ENCODE assay signal across 10 mouse cellular contexts in genomic region chrX:70363446-70363845, GRCm38 (mm10). TPM values are rescaled to one million over a fixed set of nuclear protein-coding genes. Genes with fewer than 3 reads are reported as not detected.
A peak's percentile ranks its signal among the peaks of the same experiment; 100 is the strongest.
DNase-seq lines count a peak whose midpoint lies in the region; ATAC-seq lines count a peak whose summit lies in the region.
"Had no signal": no experiment of that assay in that cellular context is flagged by ENCODE, and none has a peak within 500 bp of the region (broad histone marks: within the 10 kb centered on the region; RNA-seq: fewer than 3 reads in every experiment).

No protein-coding gene starts in this region.

- WGBS in kidney, embryonic 16.5 days = 82% methylated on average over 5 of the region's 5 CpGs
- WGBS in hindbrain, embryonic 12.5 days = 92% methylated on average over 5 of the region's 5 CpGs
- 91% methylated on average over 5 of the region's 5 CpGs for WGBS in neural tube, embryonic 12.5 days

- no peak overlapping the region for H3K27ac ChIP-seq in kidney, embryonic 16.5 days (ENCODE audit: low read length)
- H3K27ac ChIP-seq in hindbrain, embryonic 12.5 days = no peak overlapping the region
- no peak overlapping the region for H3K27ac ChIP-seq in neural tube, embryonic 12.5 days
- H3K27ac ChIP-seq: liver, embryonic 12.5 days had no signal

- peak overlapping the region; percentile 51; the same call in 1 of the 2 replicates for H3K4me2 ChIP-seq in kidney, embryonic 16.5 days (replicated peaks; ENCODE audit: low read depth, low read length)
- H3K4me2 ChIP-seq in hindbrain, embryonic 12.5 days (replicated peaks) = peak overlapping the region; percentile 50
- peak overlapping the region; percentile 54 for H3K4me2 ChIP-seq in neural tube, embryonic 12.5 days (replicated peaks)

- H3K4me1 ChIP-seq in kidney, embryonic 16.5 days (ENCODE audit: insufficient read depth, low read length) = peaks cover 6% of the 10 kb centered on the region; the same call in 1 of the 2 replicates
- no peaks in the 10 kb centered on the region; the same call in 1 of the 2 replicates for H3K4me1 ChIP-seq in hindbrain, embryonic 12.5 days
- H3K4me1 ChIP-seq in neural tube, embryonic 12.5 days = no peaks in the 10 kb centered on the region

- no peaks in the 10 kb centered on the region for H3K27me3 ChIP-seq in kidney, embryonic 16.5 days (ENCODE audit: insufficient read depth, low read length)
- no peaks in the 10 kb centered on the region for H3K27me3 ChIP-seq in hindbrain, embryonic 12.5 days
- no peaks in the 10 kb centered on the region for H3K27me3 ChIP-seq in neural tube, embryonic 12.5 days (replicated peaks)

- H3K9me3 ChIP-seq in kidney, embryonic 16.5 days (ENCODE audit: low read length) = no peaks in the 10 kb centered on the region
- no peaks in the 10 kb centered on the region for H3K9me3 ChIP-seq in hindbrain, embryonic 12.5 days (replicated peaks)
- no peaks in the 10 kb centered on the region for H3K9me3 ChIP-seq in neural tube, embryonic 12.5 days
- H3K9me3 ChIP-seq: G1E; liver, embryonic 12.5 days had no signal

- no peaks in the 10 kb centered on the region for H3K36me3 ChIP-seq in kidney, embryonic 16.5 days (ENCODE audit: insufficient read depth, low read length)
- H3K36me3 ChIP-seq in hindbrain, embryonic 12.5 days = 0 out of 2 replicates have a peak, but pooled peaks cover 5% of the 10 kb centered on the region
- H3K36me3 ChIP-seq in neural tube, embryonic 12.5 days = peaks cover 3% of the 10 kb centered on the region; the same call in 1 of the 2 replicates
- H3K36me3 ChIP-seq: liver, embryonic 12.5 days had no signal

- H3K9ac ChIP-seq in kidney, embryonic 16.5 days (replicated peaks; ENCODE audit: low read length) = no peak overlapping the region
- H3K9ac ChIP-seq in hindbrain, embryonic 12.5 days = 0 out of 2 replicates have a peak overlapping the region, but pooled peaks have one; percentile 60
- no peak overlapping the region for H3K9ac ChIP-seq in neural tube, embryonic 12.5 days
- H3K9ac ChIP-seq: liver, embryonic 12.5 days had no signal

- no peak for DNase-seq in kidney, adult 9 months
- DNase-seq in thymus, postnatal 36 days = no peak
- DNase-seq in B cell, adult 2 months = no peak

- ATAC-seq in kidney, embryonic 16.5 days (ENCODE audit: low FRiP score, low TSS enrichment) = no peak
- ATAC-seq in common myeloid progenitor, adult 5-6 weeks (replicated peaks; ENCODE audit: low read depth, poor library complexity, severe bottlenecking) = peak; percentile 54
- ATAC-seq in hindbrain, embryonic 12.5 days (ENCODE audit: low FRiP score) = no peak
- no peak for ATAC-seq in neural tube, embryonic 12.5 days (ENCODE audit: low FRiP score, low read depth)
- ATAC-seq in CD4-positive, CD25-positive, alpha-beta regulatory T cell, adult 4 months = no peak
- ATAC-seq: liver, embryonic 12.5 days had no signal

- H3K4me3 ChIP-seq in kidney, embryonic 16.5 days (ENCODE audit: low read length) = no peak overlapping the region
- H3K4me3 ChIP-seq in hindbrain, embryonic 12.5 days = peak overlapping the region; percentile 53
- H3K4me3 ChIP-seq in neural tube, embryonic 12.5 days = peak overlapping the region; percentile 46; the same call in 1 of the 2 replicates

RNA-seq across cellular contexts. Expression of gene Ids, which starts 1.4 kb away (rescaled TPM):
- polyA plus RNA-seq in kidney, embryonic 16.5 days (2015; fragmentation: Nextera tagmentation; extraction: Ambion mirVana) = 2.5 and 2.6 TPM in 2 replicates
- total RNA-seq in common myeloid progenitor, adult 5-6 weeks (2017) = 7.5 and 9.9 TPM in 2 replicates
- polyA plus RNA-seq in hindbrain, embryonic 12.5 days (2016; fragmentation: Nextera tagmentation; extraction: Ambion mirVana) = 6.2 and 7.9 TPM in 2 replicates
- 6.8 and 7.2 TPM in 2 replicates for polyA plus RNA-seq in neural tube, embryonic 12.5 days (2016; fragmentation: Nextera tagmentation; extraction: Ambion mirVana)
- 1 to 10 TPM; 4.8 to 6.2 TPM for polyA plus RNA-seq in CD4-positive, CD25-positive, alpha-beta regulatory T cell, adult 4 months (2017; shearing (Covaris generic))

RNA-seq across cellular contexts. Expression of gene 1110012L19Rik, which starts 22.2 kb away (rescaled TPM):
- polyA plus RNA-seq in kidney, embryonic 16.5 days (2015; fragmentation: Nextera tagmentation; extraction: Ambion mirVana) = 36.1 and 39.1 TPM in 2 replicates
- total RNA-seq in common myeloid progenitor, adult 5-6 weeks (2017) = 20.6 and 28.0 TPM in 2 replicates
- 29.5 and 30.4 TPM in 2 replicates for polyA plus RNA-seq in hindbrain, embryonic 12.5 days (2016; fragmentation: Nextera tagmentation; extraction: Ambion mirVana)
- polyA plus RNA-seq in neural tube, embryonic 12.5 days (2016; fragmentation: Nextera tagmentation; extraction: Ambion mirVana) = 30.1 and 31.4 TPM in 2 replicates
- polyA plus RNA-seq in CD4-positive, CD25-positive, alpha-beta regulatory T cell, adult 4 months (2017; shearing (Covaris generic)) = 10 to 100 TPM; 33.3 to 37.6 TPM
